In the genomic region with DNA sequence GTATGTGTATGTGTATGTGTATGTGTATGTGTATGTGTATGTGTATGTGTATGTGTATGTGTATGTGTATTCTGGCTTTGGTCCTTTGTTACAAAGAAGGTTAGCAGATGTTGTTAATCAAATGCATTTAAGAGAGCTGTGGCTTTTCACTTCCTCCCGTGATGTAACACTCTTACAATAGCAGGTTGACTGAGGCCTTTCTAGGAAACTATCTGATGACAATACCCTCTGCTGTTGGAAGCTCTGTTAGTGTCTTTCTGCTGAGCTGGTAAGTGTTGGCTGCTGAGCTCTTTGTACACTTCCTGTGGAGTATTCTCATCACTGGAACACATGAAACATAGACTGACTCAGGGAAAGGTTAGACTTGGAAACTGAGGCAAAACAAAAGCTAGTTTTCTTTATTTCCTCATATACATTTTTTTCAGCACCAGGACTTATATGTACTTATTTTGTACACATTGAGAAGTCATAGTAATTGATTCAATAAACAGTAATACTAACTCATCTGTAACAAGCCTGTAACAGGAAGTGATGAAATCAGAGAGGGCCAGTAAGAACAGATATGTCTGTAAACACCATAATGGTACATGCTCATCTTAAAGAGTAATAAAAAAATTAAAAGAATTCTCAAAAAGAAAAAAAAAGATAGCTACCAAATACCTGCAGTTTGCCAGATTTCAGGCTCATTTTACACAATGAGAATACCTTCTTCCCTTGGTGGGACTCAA, we compare ENCODE assay signal across 16 mouse cellular contexts. TPM values are rescaled to one million over a fixed set of nuclear protein-coding genes. Genes with fewer than 3 reads are reported as not detected.
DNase-seq lines count a peak whose midpoint lies in the region; ATAC-seq and TF ChIP-seq lines count a peak whose summit lies in the region.
"Had no signal": no experiment of that assay in that cellular context is flagged by ENCODE, and none has a peak within 500 bp of the region (broad histone marks: within the 10 kb centered on the region; RNA-seq: fewer than 3 reads in every experiment).

No protein-coding gene starts in this region.

- intact Hi-C loops in heart, adult 2 months (cut with DNase I) = loop anchor here (5.0 kb wide), 2 partner anchors 146 to 209 kb away; partner anchors contain the start of gene Maml2
- intact Hi-C loops in heart, postnatal 36 days (cut with DNase I) = loop anchor here (5.0 kb wide), 1 partner anchor 209 kb away; no protein-coding TSS in a partner anchor

- peak; percentile 94 for ATAC-seq in activated CD4-positive, CD25-positive, alpha-beta regulatory T cell, adult 4 months
- ATAC-seq: intestine, embryonic 16.5 days had no signal

- H3K4me1 ChIP-seq in heart, adult 2 months (ENCODE audit: control insufficient read depth, insufficient read depth, low read length) = peaks cover 12% of the 10 kb centered on the region

- no peaks in the 10 kb centered on the region; the same call in 1 of the 2 replicates for H3K79me2 ChIP-seq in heart, adult 2 months (replicated peaks; ENCODE audit: control insufficient read depth, insufficient read depth, low read length)

- H3K9ac ChIP-seq in heart, adult 2 months (ENCODE audit: low read depth, low read length) = no peak overlapping the region
- H3K9ac ChIP-seq: limb, embryonic 12.5 days had no signal

- TF ChIP-seq EP300 in heart, adult 2 months (IDR thresholded peaks at IDR 0.05; ENCODE audit: insufficient read depth, low read depth, low read length) = no peak

- 46% methylated on average over 1 of the region's 1 CpGs for WGBS in heart, adult 2 months

- H3K27ac ChIP-seq in heart, adult 2 months = peak overlapping the region; percentile 2
- H3K27ac ChIP-seq: layer of hippocampus, adult 2 months; limb, embryonic 12.5 days had no signal

- no peak overlapping the region for H3K4me3 ChIP-seq in heart, adult 2 months
- H3K4me3 ChIP-seq: layer of hippocampus, adult 2 months; limb, embryonic 12.5 days had no signal

- TF ChIP-seq CTCF in heart, adult 2 months (IDR thresholded peaks at IDR 0.05) = no peak

- no peaks in the 10 kb centered on the region; the same call in 1 of the 2 replicates for H3K36me3 ChIP-seq in heart, adult 2 months (ENCODE audit: control insufficient read depth, insufficient read depth, low read length)
- H3K36me3 ChIP-seq: limb, embryonic 12.5 days had no signal

- no peak for DNase-seq in heart, adult 2 months
- DNase-seq in heart, postnatal 36 days = no peak
- peak; percentile 51 for DNase-seq in lung, postnatal 36 days
- no peak for DNase-seq in lung, adult 18-20 months
- DNase-seq in natural killer cell, adult 2 months (ENCODE audit: low spot score in 2 of 2) = peak; percentile 44 to 62
- DNase-seq in adrenal gland, postnatal 10 days = no peak
- no peak for DNase-seq in adrenal gland, adult 2 months
- DNase-seq: cerebellum, postnatal 25 days; right cerebral cortex, postnatal 14 days had no signal

- no peak for TF ChIP-seq POLR2A in heart, adult 2 months (IDR thresholded peaks at IDR 0.05; ENCODE audit: insufficient read depth, low read depth, low read length)

- no peaks in the 10 kb centered on the region for H3K27me3 ChIP-seq in heart, adult 2 months (ENCODE audit: control insufficient read depth, insufficient read depth, low read length)
- H3K27me3 ChIP-seq: limb, embryonic 12.5 days had no signal

RNA-seq across cellular contexts. Expression of gene Gm17571, which starts 2.9 kb away (rescaled TPM):
- not detected for total RNA-seq in heart, adult 2 months (2021)
- not detected in 2 replicates for polyA plus RNA-seq in heart, adult 2 months (2012; rRNA removed)
- total RNA-seq in heart, postnatal 36 days (2021) = not detected
- polyA plus RNA-seq in activated CD4-positive, CD25-positive, alpha-beta regulatory T cell, adult 4 months (2017; shearing (Covaris generic)) = not detected
- total RNA-seq in adrenal gland, postnatal 10 days (2021) = not detected
- total RNA-seq in adrenal gland, adult 2 months (2021) = not detected
- polyA plus RNA-seq in adrenal gland, adult 2 months (2012; rRNA removed) = not detected in 2 replicates
- total RNA-seq: layer of hippocampus, adult 2 months had no signal
- polyA plus RNA-seq: brain, embryonic 14.5 days; heart, embryonic 14.5 days; intestine, embryonic 16.5 days; limb, embryonic 12.5 days; neural tube, embryonic 14.5 days had no signal

Comparison
In these comparisons a context has a peak if more than half of its experiments do, and no peak if none do; other contexts are left out.
1. DNase-seq: peak in lung, postnatal 36 days (single experiment) and natural killer cell, adult 2 months (2 of 2); none in heart, adult 2 months (0 of 2), heart, postnatal 36 days (0 of 2), lung, adult 18-20 months (0 of 2), adrenal gland, postnatal 10 days (single experiment) and adrenal gland, adult 2 months (single experiment).